Mouse (Mus musculus) midbrain, embryonic 14.5 days (tissue): ENCODE data around the gene Cyp27b1. TPM values are rescaled to one million over a fixed set of nuclear protein-coding genes. Genes with fewer than 3 reads are reported as not detected.
"Not testable (repeated sequence)": the region's sequence is repeated elsewhere in the genome, so short reads cannot be mapped to it uniquely, and the experiment has no call there.

Source experiments
- ATAC-seq: fragments of 200-750 bp; cut with Nextera tagmentation; 2 replicates; pipeline ENCODE4 v1.8.0; 2017; ENCODE audit warnings: moderate number of reproducible peaks, moderate library complexity; ENCODE audit not compliant: low FRiP score, low TSS enrichment
- DNase-seq: peaks from one replicate; pipeline ENCODE4 v3.0.0-alpha.2; 2015
- H3K27ac ChIP-seq: fragments of 300-500 bp; sonication (generic); replicated peaks from 2 replicates; pipeline ENCODE4 v1.5.1; 2014; ENCODE audit warnings: mild to moderate bottlenecking, low read depth, low read length, moderate library complexity
- H3K27me3 ChIP-seq: fragments of 300-500 bp; sonication (generic); 2 replicates; pipeline ENCODE4 v1.6.1; 2014; ENCODE audit warnings: low read length, control low read depth, mixed read lengths; ENCODE audit not compliant: control insufficient read depth, insufficient read depth
- H3K36me3 ChIP-seq: fragments of 300-500 bp; sonication (generic); 2 replicates; pipeline ENCODE4 v1.6.1; 2014; ENCODE audit warnings: low read length, control low read depth; ENCODE audit not compliant: control insufficient read depth, insufficient read depth
- H3K4me1 ChIP-seq: fragments of 300-500 bp; sonication (generic); 2 replicates; pipeline ENCODE4 v1.6.1; 2014; ENCODE audit warnings: mild to moderate bottlenecking, antibody characterized with exemption, low read length, control low read depth; ENCODE audit not compliant: control insufficient read depth, insufficient read depth
- H3K4me2 ChIP-seq: fragments of 300-500 bp; sonication (generic); 2 replicates; pipeline ENCODE4 v1.6.1; 2014; ENCODE audit warnings: mild to moderate bottlenecking, low read length, moderate library complexity
- H3K4me3 ChIP-seq: fragments of 300-500 bp; sonication (generic); replicated peaks from 2 replicates; pipeline ENCODE4 v1.5.1; 2014; ENCODE audit warnings: low read depth, low read length
- H3K9ac ChIP-seq: fragments of 300-500 bp; sonication (generic); replicated peaks from 2 replicates; pipeline ENCODE4 v1.6.1; 2014; ENCODE audit warnings: mild to moderate bottlenecking, low read length, moderate library complexity
- H3K9me3 ChIP-seq: fragments of 300-500 bp; sonication (generic); 2 replicates; pipeline ENCODE4 v1.6.1; 2016; ENCODE audit warnings: low read length, control low read depth, mixed read lengths; ENCODE audit not compliant: control insufficient read depth
- WGBS: fragments of 180-500 bp; shearing (Covaris S2); extraction: QIAGEN DNeasy Blood & Tissue Kit; methylation state at CpG from one replicate; pipeline ENCODE4 v1.1.7; 2014; 5-methylcytosine and 5-hydroxymethylcytosine counted together
- polyA plus RNA-seq: library from polyadenylated mRNA; unstranded; fragments of >200 nt; fragmentation: Nextera tagmentation; extraction: Ambion mirVana; gene quantifications from 2 replicates; pipeline ENCODE4 v1.2.1, GENCODE M21; 2014

Cyp27b1 gene
- polyA plus RNA-seq, 1 experiment from 2014 or later, result not detected

- Histone ChIP-seq H3K9me3 (no peaks in the 10 kb centered on the region), H3K4me1 (peaks cover 14% of the 10 kb centered on the region), H3K4me2 (peak overlapping the region; percentile 95), H3K9ac (peak overlapping the region; percentile 74), H3K27me3 (no peaks in the 10 kb centered on the region), H3K27ac (peak overlapping the region; percentile 77; the same call in 1 of the 2 replicates), H3K4me3 (peak overlapping the region; percentile 54), H3K36me3 (peaks cover 22% of the 10 kb centered on the region)
- DNase-seq (no peak), ATAC-seq (no peak)
- 83% methylated on average over 9 of the region's 9 CpGs for WGBS
Observed at GRCm38 (mm10) chr10:127071203-127071602, 23.2 kb downstream of the Cyp27b1 start.

DNA sequence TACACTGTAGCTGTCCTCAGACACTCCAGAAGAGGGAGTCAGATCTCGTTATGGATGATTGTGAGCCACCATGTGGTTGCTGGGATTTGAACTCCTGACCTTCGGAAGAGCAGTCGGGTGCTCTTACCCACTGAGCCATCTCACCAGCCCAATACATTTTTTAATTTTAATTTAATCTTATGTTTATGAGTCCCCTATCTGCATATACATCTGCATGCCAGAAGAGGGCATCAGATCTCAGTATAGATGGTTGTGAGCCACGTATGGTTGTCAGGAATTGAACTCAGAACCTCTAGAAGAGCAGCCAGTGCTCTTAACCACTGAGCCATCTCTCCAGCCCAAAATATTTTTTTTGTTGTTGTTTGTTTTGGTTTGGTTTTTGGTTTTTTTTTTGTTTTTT lies 24.2 kb downstream of the Cyp27b1 start:
- DNase-seq, H3K9ac ChIP-seq, H3K4me3 ChIP-seq, H3K9me3 ChIP-seq, H3K27me3 ChIP-seq, H3K4me2 ChIP-seq, ATAC-seq, H3K27ac ChIP-seq: not testable (repeated sequence)
- peaks cover 14% of the 10 kb centered on the region for H3K4me1 ChIP-seq
- peaks cover 12% of the 10 kb centered on the region for H3K36me3 ChIP-seq
- WGBS, result 85% methylated on average over 4 of the region's 4 CpGs

DNA sequence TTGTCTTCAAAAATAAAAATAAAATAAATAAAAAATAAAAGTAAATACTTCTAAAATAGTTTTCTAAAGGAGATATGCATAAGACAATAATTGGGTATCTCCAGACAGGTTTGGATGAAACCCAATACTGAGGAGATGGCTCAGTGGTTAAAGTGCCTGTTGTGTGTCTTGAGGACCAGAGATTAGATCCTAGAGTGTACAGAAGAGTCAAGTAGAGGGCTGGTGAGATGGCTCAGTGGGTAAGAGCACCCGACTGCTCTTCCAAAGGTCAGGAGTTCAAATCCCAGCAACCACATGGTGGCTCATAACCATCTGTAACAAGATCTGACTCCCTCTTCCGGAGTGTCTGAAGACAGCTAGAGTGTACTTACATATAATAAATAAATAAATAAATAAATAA lies 24.9 kb downstream of the Cyp27b1 start:
- WGBS, result 92% methylated on average over 2 of the region's 2 CpGs

GRCm38 (mm10) chr10:127073981-127074380 lies 25.9 kb downstream of the Cyp27b1 start:
- Histone ChIP-seq H3K9me3 (no peaks in the 10 kb centered on the region), H3K36me3 (no peaks in the 10 kb centered on the region), H3K27ac (no peak overlapping the region), H3K4me3 (no peak overlapping the region), H3K9ac (no peak overlapping the region), H3K4me2 (no peak overlapping the region), H3K27me3 (no peaks in the 10 kb centered on the region), H3K4me1 (peaks cover 22% of the 10 kb centered on the region)
- WGBS, result 97% methylated on average over 1 of the region's 1 CpGs
- DNase-seq, result no peak
- no peak for ATAC-seq

More for the DNA sequence above, 24.9 kb downstream of the Cyp27b1 start:
- not testable (repeated sequence) for DNase-seq, H3K36me3 ChIP-seq, H3K27ac ChIP-seq, H3K27me3 ChIP-seq, H3K9me3 ChIP-seq, H3K4me3 ChIP-seq, H3K4me2 ChIP-seq, H3K9ac ChIP-seq, ATAC-seq
- peaks cover 20% of the 10 kb centered on the region for H3K4me1 ChIP-seq

DNA sequence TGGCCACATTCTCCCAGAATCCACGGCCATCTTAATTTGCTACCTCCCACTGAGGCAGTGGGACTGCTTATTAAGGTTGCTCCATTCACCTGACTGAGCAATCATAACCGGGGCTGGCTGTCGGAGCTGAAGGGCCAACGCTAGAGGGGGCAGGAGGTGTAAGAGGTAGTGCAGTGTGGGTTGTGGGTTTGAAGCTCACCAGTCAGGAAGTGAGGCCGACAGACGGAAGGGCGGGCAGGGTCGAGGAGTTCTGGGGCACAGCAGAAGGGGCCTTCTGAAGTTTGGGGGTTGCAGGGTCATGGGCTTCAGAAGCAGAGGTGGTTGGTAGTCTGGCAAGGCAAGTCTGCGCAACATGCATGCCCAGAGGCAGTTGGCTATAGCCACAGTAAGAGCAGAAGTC lies 27.0 kb downstream of the Cyp27b1 start, which contains the start of gene Agap2:
Gene Agap2 (plus strand): TSS at position 205 of the 400 bp plus-strand sequence.
- 68% methylated on average over 9 of the region's 9 CpGs for WGBS
- DNase-seq (no peak), ATAC-seq (no peak)
- Histone ChIP-seq H3K4me1 (peaks cover 21% of the 10 kb centered on the region), H3K27me3 (0 out of 2 replicates have a peak, but pooled peaks cover 7% of the 10 kb centered on the region), H3K4me2 (no peak within 1 kb of the TSS), H3K4me3 (no peak within 1 kb of the TSS), H3K27ac (no peak within 1 kb of the TSS), H3K36me3 (no peaks in the 10 kb centered on the region), H3K9me3 (no peaks in the 10 kb centered on the region), H3K9ac (no peak within 1 kb of the TSS)

DNA sequence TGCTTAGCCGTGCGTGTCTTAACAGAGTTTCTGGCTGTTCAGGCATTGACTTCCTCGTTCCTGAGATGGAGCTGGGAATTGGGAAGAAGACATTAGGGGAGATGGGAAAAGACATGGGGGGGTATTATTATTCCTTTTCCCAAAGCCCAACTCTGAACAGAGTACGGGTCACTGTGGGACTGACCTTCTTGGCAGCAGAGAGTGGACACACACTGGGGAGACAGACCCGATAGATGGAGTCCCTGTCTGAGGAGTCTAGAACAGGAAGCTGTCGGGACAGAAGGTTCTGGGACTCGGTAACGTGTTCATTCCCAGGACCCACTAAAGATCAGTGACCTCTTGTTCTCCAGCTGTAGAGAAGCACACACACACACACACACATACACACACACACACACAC lies 27.6 kb downstream of the Cyp27b1 start:
- Histone ChIP-seq H3K9ac (no peak overlapping the region), H3K4me2 (no peak overlapping the region), H3K9me3 (no peaks in the 10 kb centered on the region), H3K27me3 (0 out of 2 replicates have a peak, but pooled peaks cover 13% of the 10 kb centered on the region), H3K4me3 (no peak overlapping the region), H3K27ac (no peak overlapping the region), H3K36me3 (no peaks in the 10 kb centered on the region), H3K4me1 (peaks cover 26% of the 10 kb centered on the region)
- DNase-seq (no peak), ATAC-seq (no peak)
- WGBS, result 82% methylated on average over 8 of the region's 8 CpGs

GRCm38 (mm10) chr10:127076082-127076481 lies 28.0 kb downstream of the Cyp27b1 start:
- H3K27ac ChIP-seq, result no peak overlapping the region
- WGBS, result 59% methylated on average over 4 of the region's 4 CpGs
- H3K4me1 ChIP-seq, result peaks cover 26% of the 10 kb centered on the region
- no peak for DNase-seq
- no peak overlapping the region for H3K4me3 ChIP-seq
- H3K9ac ChIP-seq, result no peak overlapping the region
- no peak for ATAC-seq
- no peaks in the 10 kb centered on the region for H3K9me3 ChIP-seq
- no peaks in the 10 kb centered on the region for H3K36me3 ChIP-seq
- H3K27me3 ChIP-seq, result 0 out of 2 replicates have a peak, but pooled peaks cover 14% of the 10 kb centered on the region
- no peak overlapping the region for H3K4me2 ChIP-seq

DNA sequence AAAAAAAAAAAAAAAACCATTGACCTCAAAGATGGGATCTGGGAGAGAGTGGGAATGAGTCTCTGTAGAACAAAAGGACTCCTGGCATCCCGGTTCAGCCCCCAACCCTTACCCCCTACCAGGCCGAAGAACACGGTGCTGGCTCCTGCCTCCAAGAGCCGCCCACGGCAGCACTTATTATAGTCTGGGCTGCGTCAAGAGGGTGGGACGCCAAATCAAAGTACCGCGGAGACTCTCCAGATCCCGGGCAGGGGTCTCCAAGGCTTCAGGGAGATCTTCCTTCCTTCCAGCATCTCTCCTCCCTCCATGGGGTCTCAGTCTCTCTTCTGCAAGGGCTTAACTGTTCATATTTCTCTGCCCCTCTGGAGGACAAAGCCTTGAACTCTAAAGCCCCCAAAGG lies 29.5 kb downstream of the Cyp27b1 start:
- ATAC-seq (no peak), DNase-seq (peak; percentile 47)
- no peaks in the 10 kb centered on the region for H3K36me3 ChIP-seq
- peak overlapping the region; percentile 93 for H3K4me2 ChIP-seq
- H3K4me3 ChIP-seq, result peak overlapping the region; percentile 88
- no peaks in the 10 kb centered on the region for H3K9me3 ChIP-seq
- 5% methylated on average over 10 of the region's 10 CpGs for WGBS
- H3K9ac ChIP-seq, result peak overlapping the region; percentile 60
- peaks cover 37% of the 10 kb centered on the region for H3K4me1 ChIP-seq
- H3K27me3 ChIP-seq, result 0 out of 2 replicates have a peak, but pooled peaks cover 14% of the 10 kb centered on the region
- peak overlapping the region; percentile 92 for H3K27ac ChIP-seq

- Histone ChIP-seq H3K9me3 (no peaks in the 10 kb centered on the region), H3K27me3 (0 out of 2 replicates have a peak, but pooled peaks cover 14% of the 10 kb centered on the region), H3K9ac (peak overlapping the region; percentile 60), H3K4me3 (peak overlapping the region; percentile 88), H3K27ac (peak overlapping the region; percentile 92), H3K36me3 (peaks cover 6% of the 10 kb centered on the region), H3K4me1 (peaks cover 40% of the 10 kb centered on the region), H3K4me2 (peak overlapping the region; percentile 93)
- WGBS, result under 1% methylated on average over 12 of the region's 12 CpGs
- peak; percentile 80 for DNase-seq
- peak; percentile 58 for ATAC-seq
Observed at GRCm38 (mm10) chr10:127078001-127078676, 30.1 kb downstream of the Cyp27b1 start.
